Mouse (Mus musculus) cortical plate, adult 2 months (tissue): ENCODE data around the gene Pcca. TPM values are rescaled to one million over a fixed set of nuclear protein-coding genes. Genes with fewer than 3 reads are reported as not detected.

Source experiments
- H3K27ac ChIP-seq: fragments of 200-500 bp; 2 replicates; pipeline ENCODE4 v1.5.1; 2012; ENCODE audit warnings: low read length, control low read depth, inconsistent platforms; ENCODE audit not compliant: insufficient read depth
- H3K4me1 ChIP-seq: fragments of 200-500 bp; 2 replicates; pipeline ENCODE4 v1.6.1; 2011; ENCODE audit warnings: low read length; ENCODE audit not compliant: control insufficient read depth, insufficient read depth
- H3K4me3 ChIP-seq: fragments of 200-500 bp; 2 replicates; pipeline ENCODE4 v1.5.1; 2011; ENCODE audit warnings: mild to moderate bottlenecking, low read length, control low read depth; ENCODE audit not compliant: insufficient read depth
- CTCF ChIP-seq: fragments of 200-500 bp; IDR thresholded peaks from 2 replicates; pipeline ENCODE4 v1.5.1; 2011; ENCODE audit warnings: mild to moderate bottlenecking, control low read depth, low read length; ENCODE audit not compliant: insufficient read depth; ENCODE audit errors: extremely low read depth
- POLR2A ChIP-seq: fragments of 200-500 bp; IDR thresholded peaks from 2 replicates; pipeline ENCODE4 v1.6.1; 2011; ENCODE audit warnings: mild to moderate bottlenecking, low read length, control low read depth; ENCODE audit not compliant: insufficient read depth; ENCODE audit errors: extremely low read depth
- polyA plus RNA-seq: library from polyadenylated mRNA; depleted of rRNA; stranded (reverse); fragments of >200 nt; gene quantifications from 2 replicates; pipeline ENCODE4 v1.2.3, GENCODE M21; 2012

The Pcca gene
- polyA plus RNA-seq, 1 experiment: 34.9 TPM

DNA sequence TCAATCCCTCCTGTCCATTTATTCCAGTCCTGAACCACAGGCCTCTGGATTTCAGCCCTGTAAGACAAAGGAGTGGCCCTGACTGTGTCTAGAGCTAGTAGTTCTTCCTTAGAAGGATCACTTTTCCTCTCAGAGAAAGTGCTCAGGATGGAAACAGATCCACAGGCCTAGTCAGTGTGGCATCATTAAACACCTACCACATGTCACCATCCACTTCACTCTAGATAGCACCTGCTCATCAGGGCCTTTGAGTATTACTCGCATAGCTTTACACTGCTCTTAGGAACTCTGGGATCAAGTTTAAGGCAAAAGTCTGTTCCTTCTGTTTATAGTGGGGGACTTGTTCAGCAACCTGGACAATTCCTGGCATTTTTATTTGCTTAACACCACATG is 354.4 kb downstream of the Pcca start:
- TF ChIP-seq CTCF: no peak
- TF ChIP-seq POLR2A: no peak
- H3K27ac ChIP-seq: no peak overlapping the region
- no peak overlapping the region for H3K4me3 ChIP-seq
- H3K4me1 ChIP-seq: peaks cover 4% of the 10 kb centered on the region; the same call in 1 of the 2 replicates

DNA sequence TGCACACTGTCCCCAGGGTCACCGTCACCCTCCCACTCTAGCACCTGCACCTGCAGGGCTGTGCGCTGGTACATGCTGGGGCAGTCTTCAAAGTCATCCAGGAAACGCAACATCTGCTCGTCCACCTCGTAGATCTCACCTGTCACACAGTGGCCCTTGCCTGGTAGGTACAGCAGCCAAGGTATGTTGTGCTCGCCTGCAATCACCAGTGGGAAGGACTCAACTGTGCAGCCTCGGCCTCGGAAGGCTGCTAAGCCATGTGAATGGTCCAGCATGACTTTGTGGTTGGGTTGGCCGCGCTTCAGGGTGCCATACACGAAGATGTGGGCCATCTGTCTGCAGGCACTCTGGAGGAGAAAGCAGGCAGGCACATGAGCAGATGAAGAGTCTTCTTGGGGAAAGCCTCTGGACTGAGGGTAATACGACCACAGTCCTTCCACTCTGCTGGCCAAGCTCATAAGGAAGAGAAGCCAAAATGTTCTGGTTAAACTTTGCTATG is 357.4 kb downstream of the Pcca start:
- Histone ChIP-seq H3K4me3 (no peak overlapping the region), H3K4me1 (no peaks in the 10 kb centered on the region), H3K27ac (no peak overlapping the region)
- TF ChIP-seq CTCF (no peak), POLR2A (no peak)

DNA sequence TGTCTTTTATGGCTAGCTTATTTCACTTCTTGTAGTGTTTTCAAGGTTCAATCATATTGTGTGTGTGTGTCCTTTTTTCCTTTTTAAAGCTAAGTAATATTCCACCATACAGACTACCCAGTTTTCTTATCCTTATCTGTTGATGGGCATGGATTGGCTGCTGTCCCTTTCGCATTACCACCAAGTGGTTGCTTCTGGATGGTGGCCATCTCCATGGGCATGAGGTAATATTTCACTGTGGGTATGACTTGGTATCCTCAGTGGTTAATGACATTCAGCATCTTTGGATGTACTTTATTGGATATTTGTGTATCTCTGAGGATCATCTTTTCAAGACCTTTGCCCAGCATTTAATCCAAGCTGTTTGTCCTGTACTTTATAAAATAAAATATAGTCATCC is 362.0 kb downstream of the Pcca start:
- no peak overlapping the region for H3K4me3 ChIP-seq
- no peaks in the 10 kb centered on the region; the same call in 1 of the 2 replicates for H3K4me1 ChIP-seq
- TF ChIP-seq CTCF (no peak), POLR2A (no peak)
- no peak overlapping the region for H3K27ac ChIP-seq

DNA sequence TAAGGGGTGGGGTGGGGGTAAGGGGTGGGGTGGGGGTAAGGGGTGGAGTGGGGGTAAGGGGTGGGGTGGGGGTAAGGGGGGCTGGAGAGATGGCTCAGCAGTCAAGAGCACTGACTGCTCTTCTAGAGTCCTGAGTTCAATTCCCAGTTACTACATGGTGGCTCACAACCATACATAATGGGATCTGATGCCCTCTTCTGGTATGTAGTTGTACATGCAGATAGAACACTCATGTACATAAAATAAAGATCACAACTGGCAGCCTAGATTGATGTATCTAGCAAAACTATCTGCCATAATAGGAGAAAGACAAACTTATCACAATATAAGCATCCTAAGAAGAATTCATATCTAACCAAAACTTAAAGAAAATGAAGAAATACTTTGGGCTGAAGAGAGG is 364.4 kb downstream of the Pcca start:
- no peaks in the 10 kb centered on the region; the same call in 1 of the 2 replicates for H3K4me1 ChIP-seq
- no peak overlapping the region for H3K27ac ChIP-seq
- no peak overlapping the region for H3K4me3 ChIP-seq
- TF ChIP-seq CTCF: no peak
- no peak for TF ChIP-seq POLR2A

DNA sequence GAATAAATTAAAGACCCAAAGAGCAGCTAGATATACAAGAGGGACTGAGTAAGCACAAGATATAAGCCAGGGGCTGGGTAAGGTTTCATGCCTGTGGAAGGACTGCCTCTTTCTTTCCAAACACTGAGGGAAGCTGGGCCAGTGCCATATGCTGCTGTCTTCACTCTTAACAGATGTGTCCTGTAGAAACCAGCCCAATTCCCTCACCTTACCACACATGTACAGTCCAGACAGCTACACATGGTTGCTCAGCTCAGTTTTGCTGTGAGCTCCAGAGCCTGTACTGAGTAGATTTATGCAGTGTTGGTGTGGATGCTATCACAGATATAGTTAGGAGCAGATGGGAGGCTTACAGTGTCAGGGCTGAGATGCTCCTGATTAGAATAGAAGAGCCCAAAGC is 366.6 kb downstream of the Pcca start:
- TF ChIP-seq CTCF (no peak), POLR2A (no peak)
- Histone ChIP-seq H3K27ac (0 out of 2 replicates have a peak overlapping the region, but pooled peaks have one; percentile 58), H3K4me3 (no peak overlapping the region)

DNA sequence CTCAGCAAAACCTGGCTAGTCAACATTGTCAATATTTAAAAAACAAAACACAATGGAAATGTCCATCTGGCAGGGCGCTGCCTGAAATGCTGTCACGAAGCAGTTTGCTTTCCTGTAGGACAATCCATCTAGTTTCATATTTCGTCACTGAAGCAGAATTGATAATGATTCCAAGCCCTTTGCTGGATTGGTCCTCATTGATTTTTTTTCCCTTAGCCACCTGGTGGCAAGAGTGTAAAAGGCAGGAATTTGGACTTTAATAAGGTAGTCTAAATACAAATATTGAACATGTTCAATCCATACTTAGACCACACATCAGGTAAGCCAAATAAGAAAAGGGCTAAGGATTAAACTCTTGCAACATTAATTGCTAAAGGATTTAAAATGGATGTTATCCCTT is 367.1 kb downstream of the Pcca start:
- no peak overlapping the region for H3K27ac ChIP-seq
- TF ChIP-seq CTCF (no peak), POLR2A (no peak)
- H3K4me1 ChIP-seq: no peaks in the 10 kb centered on the region; the same call in 1 of the 2 replicates
- H3K4me3 ChIP-seq: no peak overlapping the region

More for the DNA sequence above, 366.6 kb downstream of the Pcca start:
- H3K4me1 ChIP-seq: no peaks in the 10 kb centered on the region; the same call in 1 of the 2 replicates

DNA sequence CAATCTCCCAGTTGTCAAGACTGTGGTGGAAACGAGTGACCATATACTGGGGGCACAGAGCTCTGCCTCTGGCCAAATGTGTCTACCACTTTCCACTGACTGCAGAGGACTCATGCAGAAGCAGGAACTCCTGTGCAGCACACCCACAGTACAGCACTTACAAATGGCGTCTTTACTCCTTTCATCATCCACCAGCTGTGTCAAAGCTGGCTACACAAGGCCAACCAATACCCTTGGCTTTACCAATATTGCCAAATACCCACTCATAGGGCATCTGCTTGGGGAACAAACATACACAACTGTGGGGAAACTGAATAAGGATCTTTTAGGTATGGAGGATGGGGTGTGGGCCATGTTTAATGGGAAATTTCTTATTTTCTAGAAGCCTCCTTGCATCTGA is 367.6 kb downstream of the Pcca start:
- H3K4me3 ChIP-seq: no peak overlapping the region
- H3K27ac ChIP-seq: peak overlapping the region; percentile 92
- TF ChIP-seq CTCF: no peak
- TF ChIP-seq POLR2A: no peak
- H3K4me1 ChIP-seq: no peaks in the 10 kb centered on the region; the same call in 1 of the 2 replicates

DNA sequence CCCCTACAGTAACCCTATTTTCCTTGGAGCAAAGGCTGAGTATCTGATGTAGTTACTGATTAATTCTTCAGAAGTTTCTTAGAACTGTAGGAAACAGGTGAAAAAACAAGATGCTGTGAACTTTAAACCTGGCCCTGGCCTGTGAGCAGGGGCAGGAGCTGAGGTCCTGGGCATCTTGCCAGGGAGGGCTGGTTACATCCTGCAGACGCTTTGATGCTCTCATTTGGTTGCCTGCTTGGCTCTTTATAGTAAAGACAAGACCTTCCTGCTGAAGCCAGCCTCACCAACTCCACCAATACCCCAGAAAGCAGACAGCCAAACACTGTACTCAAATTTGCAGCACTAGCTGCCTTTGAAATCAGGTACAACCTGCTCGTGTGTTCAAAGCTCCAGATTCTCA is 368.0 kb downstream of the Pcca start:
- TF ChIP-seq CTCF: no peak
- TF ChIP-seq POLR2A: no peak
- peak overlapping the region; percentile 70; the same call in 1 of the 2 replicates for H3K27ac ChIP-seq
- H3K4me3 ChIP-seq: no peak overlapping the region
- H3K4me1 ChIP-seq: no peaks in the 10 kb centered on the region; the same call in 1 of the 2 replicates

DNA sequence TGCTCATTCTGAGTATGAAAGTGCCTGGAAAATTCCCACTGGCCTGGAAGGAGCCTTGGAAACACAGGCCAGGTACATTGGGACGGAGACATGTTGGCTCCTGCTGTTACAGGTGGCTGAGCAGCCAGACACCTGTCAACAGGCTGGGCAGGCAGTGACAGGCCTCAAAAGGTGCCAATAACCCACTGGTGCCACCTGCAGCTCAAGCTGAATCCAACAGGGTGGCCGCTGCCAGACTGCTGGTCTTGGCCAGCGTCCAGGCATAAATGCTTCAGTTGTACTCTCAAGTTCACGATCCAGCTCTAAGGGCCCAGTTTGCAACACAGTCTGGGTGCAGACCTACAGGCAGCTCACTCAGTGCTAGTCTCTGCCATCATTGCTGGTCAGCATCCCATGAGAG is 368.8 kb downstream of the Pcca start:
- Histone ChIP-seq H3K27ac (peak overlapping the region; percentile 70; the same call in 1 of the 2 replicates), H3K4me1 (no peaks in the 10 kb centered on the region; the same call in 1 of the 2 replicates), H3K4me3 (no peak overlapping the region)
- TF ChIP-seq POLR2A: no peak
- TF ChIP-seq CTCF: no peak

DNA sequence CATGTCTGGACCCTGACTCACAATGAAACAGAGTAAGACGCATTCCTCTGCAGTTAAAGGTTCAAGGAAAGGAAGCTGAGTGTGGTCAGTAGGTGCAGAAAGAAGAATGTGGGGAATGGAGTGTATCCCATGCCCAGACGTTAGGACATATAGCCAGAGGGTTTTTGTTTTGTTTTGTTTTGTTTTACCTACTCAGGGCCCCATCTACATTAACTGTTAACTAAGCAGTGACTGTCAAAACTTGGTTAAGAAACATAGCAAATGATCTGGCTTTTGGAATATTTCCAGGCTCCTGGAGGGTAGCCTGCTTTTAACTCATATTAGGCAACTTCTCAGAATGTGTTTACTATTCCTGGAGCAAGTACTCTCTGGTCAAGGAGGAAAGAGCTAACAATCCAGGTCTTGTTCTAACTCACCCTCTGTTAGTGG is 369.8 kb downstream of the Pcca start:
- H3K4me1 ChIP-seq: no peaks in the 10 kb centered on the region; the same call in 1 of the 2 replicates
- no peak overlapping the region for H3K4me3 ChIP-seq
- H3K27ac ChIP-seq: no peak overlapping the region
- TF ChIP-seq CTCF: no peak
- TF ChIP-seq POLR2A: no peak
